Mouse (Mus musculus) T-helper 2 cell (primary cell): Measurements from ENCODE around the gene Ugt1a6a.
"Not testable (repeated sequence)": the region's sequence is repeated elsewhere in the genome, so short reads cannot be mapped to it uniquely, and the experiment has no call there.

Source experiments
- in situ Hi-C: fragments of 300-600 bp; cut with MboI, MseI; formaldehyde crosslinking; loops from one replicate; pipeline ENCODE4 v1.15.1; 2025; ENCODE audit warnings: high pct_unique_total_duplicates

The Ugt1a6a gene

GRCm38 (mm10) chr1:88212341-88213045, 77.9 kb downstream of the Ugt1a6a start:
- in situ Hi-C loops, result no loop called here

- in situ Hi-C loops, result no loop called here
Measured at GRCm38 (mm10) chr1:88213061-88213460, 78.5 kb downstream of the Ugt1a6a start.

- in situ Hi-C loops, result no loop called here
Measured at GRCm38 (mm10) chr1:88213766-88214461, 79.3 kb downstream of the Ugt1a6a start.

GRCm38 (mm10) chr1:88214462-88214952, 79.9 kb downstream of the Ugt1a6a start:
- in situ Hi-C loops, result no loop called here

- in situ Hi-C loops, result no loop called here
Measured at GRCm38 (mm10) chr1:88215466-88216380, 81.1 kb downstream of the Ugt1a6a start.

- in situ Hi-C loops, result no loop called here
Measured at GRCm38 (mm10) chr1:88216551-88216950, 81.9 kb downstream of the Ugt1a6a start.

GRCm38 (mm10) chr1:88217144-88217543, 82.5 kb downstream of the Ugt1a6a start:
- in situ Hi-C loops, result no loop called here

- in situ Hi-C loops, result no loop called here
Measured at GRCm38 (mm10) chr1:88217576-88217975, 83.0 kb downstream of the Ugt1a6a start.

GRCm38 (mm10) chr1:88218051-88218450, 83.4 kb downstream of the Ugt1a6a start:
- in situ Hi-C loops, result no loop called here

GRCm38 (mm10) chr1:88218591-88218990, 84.0 kb downstream of the Ugt1a6a start:
- in situ Hi-C loops, result no loop called here

GRCm38 (mm10) chr1:88219054-88219453, 84.4 kb downstream of the Ugt1a6a start:
- in situ Hi-C loops, result no loop called here

- in situ Hi-C loops, result no loop called here
Measured at GRCm38 (mm10) chr1:88220336-88220735, 85.7 kb downstream of the Ugt1a6a start.

GRCm38 (mm10) chr1:88222216-88222615, 87.6 kb downstream of the Ugt1a6a start:
- in situ Hi-C loops, result no loop called here

GRCm38 (mm10) chr1:88223011-88223515, 88.5 kb downstream of the Ugt1a6a start:
- in situ Hi-C loops, result not testable (repeated sequence)

- in situ Hi-C loops, result no loop called here
Measured at GRCm38 (mm10) chr1:88223591-88223990, 89.0 kb downstream of the Ugt1a6a start.

- in situ Hi-C loops, result no loop called here
Measured at GRCm38 (mm10) chr1:88224029-88224776, 89.6 kb downstream of the Ugt1a6a start.

GRCm38 (mm10) chr1:88225301-88225700, 90.7 kb downstream of the Ugt1a6a start:
- in situ Hi-C loops, result not testable (repeated sequence)

GRCm38 (mm10) chr1:88225741-88226140, 91.1 kb downstream of the Ugt1a6a start:
- in situ Hi-C loops, result no loop called here

- in situ Hi-C loops, result no loop called here
Measured at GRCm38 (mm10) chr1:88226670-88227379, 92.2 kb downstream of the Ugt1a6a start, which contains the start of gene Mroh2a. TSS of gene Mroh2a (plus strand) at chr1:88226986.

- in situ Hi-C loops, result no loop called here
Measured at GRCm38 (mm10) chr1:88227482-88227881, 92.9 kb downstream of the Ugt1a6a start.
